8 mouse cellular contexts compared by ENCODE assay signal in the genomic region with DNA sequence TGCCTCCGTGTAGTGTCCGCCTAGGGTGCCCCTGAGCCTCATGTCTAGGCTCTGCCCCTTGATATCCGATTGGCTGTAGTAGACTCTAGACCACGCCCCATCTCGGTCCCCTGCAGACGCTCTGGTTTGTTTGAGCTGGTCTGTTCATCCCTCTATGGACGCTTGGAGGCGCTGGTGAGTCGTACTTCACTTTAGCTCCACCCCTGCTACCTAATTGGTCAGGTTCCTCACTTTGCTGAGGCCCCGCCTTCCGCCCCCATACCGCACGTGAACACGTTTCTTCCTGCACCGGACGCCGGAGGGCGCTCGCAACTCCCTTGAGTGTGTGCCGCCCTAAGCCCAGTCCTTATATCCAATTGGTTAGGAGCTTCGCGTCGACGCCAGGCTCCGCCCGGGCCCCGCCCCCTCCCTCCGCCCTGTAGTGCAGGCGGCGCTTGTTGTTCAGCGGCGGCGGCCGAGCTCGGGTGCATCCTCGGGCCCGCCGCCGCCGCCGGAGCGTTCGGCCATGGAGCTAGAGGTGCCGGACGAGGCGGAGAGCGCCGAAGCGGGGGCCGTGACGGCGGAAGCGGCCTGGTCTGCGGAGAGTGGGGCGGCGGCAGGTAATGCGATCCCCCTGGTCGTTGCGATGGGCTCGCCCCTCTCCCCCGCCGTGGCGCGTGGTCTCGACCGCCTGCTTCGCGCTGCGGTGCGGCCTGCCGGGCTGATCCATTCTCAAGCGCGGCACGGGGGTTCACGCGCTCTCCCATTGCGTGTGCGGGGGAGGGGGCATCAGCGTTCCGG. TPM values are rescaled to one million over a fixed set of nuclear protein-coding genes. Genes with fewer than 3 reads are reported as not detected.
DNase-seq lines count a peak whose midpoint lies in the region; ATAC-seq and TF ChIP-seq lines count a peak whose summit lies in the region.

Gene Pip5k1c, plus strand, starts transcription at position 410 of the 780 bp plus-strand sequence.

- H3K9me3 ChIP-seq in hindbrain, embryonic 10.5 days, result no peaks in the 10 kb centered on the region
- no peaks in the 10 kb centered on the region for H3K9me3 ChIP-seq in lung, postnatal 0 days (ENCODE audit: low read length)

- TF ChIP-seq CTCF in lung, postnatal 0 days (IDR thresholded peaks at IDR 0.05), result peak; percentile 90

- DNase-seq in MN1 (ENCODE audit: low spot score), result peak; percentile 100
- peak; percentile 100 for DNase-seq in cerebellum, adult 9-10 months
- peak; percentile 100 for DNase-seq in hindbrain, embryonic 10.5 days (ENCODE audit: low spot score)
- peak; percentile 100 for DNase-seq in layer of hippocampus, adult 9-11 months
- DNase-seq in lung, postnatal 0 days (ENCODE audit: low spot score), result peak; percentile 100
- DNase-seq in ovary, postnatal 14 days (ENCODE audit: low spot score), result peak; percentile 97
- peak; percentile 99 for DNase-seq in thymus, postnatal 14 days

- H3K4me3 ChIP-seq in hindbrain, embryonic 10.5 days, result peak within 1 kb of the TSS; percentile 84
- H3K4me3 ChIP-seq in lung, postnatal 0 days (ENCODE audit: low read depth, low read length), result peak within 1 kb of the TSS; percentile 84

- peak within 1 kb of the TSS; percentile 95 for H3K27ac ChIP-seq in hindbrain, embryonic 10.5 days
- peak within 1 kb of the TSS; percentile 94 for H3K27ac ChIP-seq in lung, postnatal 0 days (ENCODE audit: low read length)

- peaks cover 42% of the 10 kb centered on the region for H3K27me3 ChIP-seq in hindbrain, embryonic 10.5 days (ENCODE audit: insufficient read depth, poor library complexity, severe bottlenecking)
- no peaks in the 10 kb centered on the region for H3K27me3 ChIP-seq in lung, postnatal 0 days (replicated peaks; ENCODE audit: insufficient read depth, low read length)

- ATAC-seq in frontal cortex, adult (ENCODE audit: low TSS enrichment), result peak; percentile 60
- ATAC-seq in lung, postnatal 0 days, result peak; percentile 94

- no peak for TF ChIP-seq EP300 in lung, postnatal 0 days (IDR thresholded peaks at IDR 0.05)

- peak within 1 kb of the TSS; percentile 92 for H3K4me2 ChIP-seq in lung, postnatal 0 days (replicated peaks; ENCODE audit: low read depth, low read length)

- H3K4me1 ChIP-seq in hindbrain, embryonic 10.5 days (replicated peaks), result peaks cover 42% of the 10 kb centered on the region
- peaks cover 28% of the 10 kb centered on the region; the same call in 1 of the 2 replicates for H3K4me1 ChIP-seq in lung, postnatal 0 days (ENCODE audit: insufficient read depth, low read depth, low read length)

- H3K36me3 ChIP-seq in hindbrain, embryonic 10.5 days, result 0 out of 2 replicates have a peak, but pooled peaks cover 12% of the 10 kb centered on the region
- no peaks in the 10 kb centered on the region for H3K36me3 ChIP-seq in lung, postnatal 0 days (ENCODE audit: insufficient read depth, low read length)

- peak within 1 kb of the TSS; percentile 63 for H3K9ac ChIP-seq in lung, postnatal 0 days (replicated peaks; ENCODE audit: low read depth)

- under 1% methylated on average over 80 of the region's 80 CpGs for WGBS in hindbrain, embryonic 10.5 days
- WGBS in lung, postnatal 0 days, result 2% methylated on average over 79 of the region's 80 CpGs

RNA-seq across cellular contexts. Expression of gene Pip5k1c, which starts in this region (rescaled TPM):
- polyA plus RNA-seq in hindbrain, embryonic 10.5 days (2016; fragmentation: Nextera tagmentation; extraction: Ambion mirVana), result 62.1 and 78.5 TPM in 2 replicates
- 31.2 and 32.4 TPM in 2 replicates for polyA plus RNA-seq in lung, postnatal 0 days (2015; fragmentation: Nextera tagmentation; extraction: Ambion mirVana)

Comparison
In these comparisons a context has a peak if more than half of its experiments do, and no peak if none do; other contexts are left out.
1. Peak in every context shown above with its lines: DNase-seq, ATAC-seq, H3K4me3 ChIP-seq and H3K27ac ChIP-seq.